Mouse (Mus musculus): ENCODE results near the gene Mid2. TPM values are rescaled to one million over a fixed set of nuclear protein-coding genes. Genes with fewer than 3 reads are reported as not detected.

Mid2 gene
- polyA plus RNA-seq, 1 experiment = 5.4 TPM

GRCm38 (mm10) chrX:140769794-140770193 lies 105.4 kb downstream of the Mid2 start:
- H3K36me3 ChIP-seq (ENCODE audit: control insufficient read depth, insufficient read depth, low read length) = no peaks in the 10 kb centered on the region
- H3K27me3 ChIP-seq (ENCODE audit: control insufficient read depth, insufficient read depth, low read length) = no peaks in the 10 kb centered on the region
- no peak overlapping the region for H3K27ac ChIP-seq (ENCODE audit: insufficient read depth, low read depth, low read length)
- no peaks in the 10 kb centered on the region for H3K4me1 ChIP-seq (ENCODE audit: control insufficient read depth, insufficient read depth, insufficient read length, low read length)
- 47% methylated on average over 1 of the region's 1 CpGs for WGBS
- TF ChIP-seq POLR2A (IDR thresholded peaks at IDR 0.05; ENCODE audit: low read depth, low read length) (no peak), CTCF (IDR thresholded peaks at IDR 0.05; ENCODE audit: extremely low read depth, insufficient read length, insufficient replicate concordance, low read depth, low read length) (no peak)
- no peak overlapping the region for H3K4me3 ChIP-seq (ENCODE audit: low read depth, low read length)

GRCm38 (mm10) chrX:140805340-140805739 lies 140.9 kb downstream of the Mid2 start:
- Histone ChIP-seq H3K4me3 (ENCODE audit: low read depth, low read length) (no peak overlapping the region), H3K4me1 (ENCODE audit: control insufficient read depth, insufficient read depth, insufficient read length, low read length) (no peaks in the 10 kb centered on the region), H3K27ac (ENCODE audit: insufficient read depth, low read depth, low read length) (no peak overlapping the region), H3K27me3 (ENCODE audit: control insufficient read depth, insufficient read depth, low read length) (no peaks in the 10 kb centered on the region), H3K36me3 (ENCODE audit: control insufficient read depth, insufficient read depth, low read length) (no peaks in the 10 kb centered on the region)
- 65% methylated on average over 2 of the region's 2 CpGs for WGBS
- TF ChIP-seq CTCF (IDR thresholded peaks at IDR 0.05; ENCODE audit: extremely low read depth, insufficient read length, insufficient replicate concordance, low read depth, low read length) = no peak
- TF ChIP-seq POLR2A (IDR thresholded peaks at IDR 0.05; ENCODE audit: low read depth, low read length) = no peak

GRCm38 (mm10) chrX:140813312-140814006 lies 149.1 kb downstream of the Mid2 start, which contains the start of gene Tex13b:
Gene Tex13b (minus strand): TSS chrX:140813433.
- WGBS = 91% methylated on average over 22 of the region's 22 CpGs

More at GRCm38 (mm10) chrX:140813312-140814006, 149.1 kb downstream of the Mid2 start, which contains the start of gene Tex13b:
- no peak within 1 kb of the TSS for H3K27ac ChIP-seq (ENCODE audit: insufficient read depth, low read depth, low read length)
- H3K4me3 ChIP-seq (ENCODE audit: low read depth, low read length) = no peak within 1 kb of the TSS
- no peak for TF ChIP-seq CTCF (IDR thresholded peaks at IDR 0.05; ENCODE audit: extremely low read depth, insufficient read length, insufficient replicate concordance, low read depth, low read length)
- TF ChIP-seq POLR2A (IDR thresholded peaks at IDR 0.05; ENCODE audit: low read depth, low read length) = no peak
- H3K36me3 ChIP-seq (ENCODE audit: control insufficient read depth, insufficient read depth, low read length) = no peaks in the 10 kb centered on the region
- no peaks in the 10 kb centered on the region for H3K27me3 ChIP-seq (ENCODE audit: control insufficient read depth, insufficient read depth, low read length)
- no peaks in the 10 kb centered on the region for H3K4me1 ChIP-seq (ENCODE audit: control insufficient read depth, insufficient read depth, insufficient read length, low read length)

Other genes starting within 250 kb of the Mid2 start
- 1.7 and 3.4 TPM in 2 replicates for gene Prps1, start 208.0 kb upstream of the Mid2 start, polyA plus RNA-seq (2012; rRNA removed)
- gene Tsc22d3, start 63.9 kb upstream of the Mid2 start, polyA plus RNA-seq (2012; rRNA removed) = 23.1 and 58.3 TPM in 2 replicates
- not detected in 2 replicates for gene Tex13b, start 148.8 kb downstream of the Mid2 start, polyA plus RNA-seq (2012; rRNA removed)
- gene Vsig1, start 243.0 kb downstream of the Mid2 start, polyA plus RNA-seq (2012; rRNA removed) = 15.3 TPM in 1 of 2 replicates, not detected in the other

Data from small intestine, adult 2 months (tissue).